Mouse (Mus musculus): ENCODE data around the gene Klhdc3.

The Klhdc3 gene

GRCm38 (mm10) chr17:46702506-46702905, 21.8 kb upstream of the Klhdc3 start:
- no peak for DNase-seq (ENCODE audit: low spot score in 2 of 2)

- DNase-seq (ENCODE audit: low spot score in 2 of 2): no peak
Observed at GRCm38 (mm10) chr17:46702100-46702499, 21.4 kb upstream of the Klhdc3 start.

- no peak for DNase-seq (ENCODE audit: low spot score in 2 of 2)
Observed at GRCm38 (mm10) chr17:46701489-46701888, 20.8 kb upstream of the Klhdc3 start.

- DNase-seq (ENCODE audit: low spot score in 2 of 2): no peak
Observed at GRCm38 (mm10) chr17:46699912-46700311, 19.2 kb upstream of the Klhdc3 start.

DNA sequence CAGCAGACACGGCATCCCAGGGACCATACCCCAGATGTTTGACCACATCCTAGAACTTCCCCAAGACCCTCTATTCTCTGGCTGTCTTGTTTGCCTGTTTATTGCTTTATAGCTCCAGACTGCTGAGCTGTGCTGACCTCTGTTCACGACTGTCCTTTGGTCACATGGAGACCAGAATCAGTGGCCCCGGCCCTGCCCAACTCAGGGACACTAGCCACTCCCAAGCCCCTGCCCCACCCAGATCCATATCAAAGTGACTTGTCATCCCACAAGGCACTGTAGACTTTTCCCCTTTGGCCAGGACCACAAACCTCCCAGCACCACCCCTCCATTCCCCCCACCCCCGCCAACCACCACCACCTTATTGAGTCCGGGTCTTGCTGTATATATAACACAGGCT, 18.5 kb upstream of the Klhdc3 start:
- DNase-seq (ENCODE audit: low spot score in 2 of 2): no peak

GRCm38 (mm10) chr17:46698515-46698914, 17.8 kb upstream of the Klhdc3 start:
- DNase-seq (ENCODE audit: low spot score in 2 of 2): no peak

DNA sequence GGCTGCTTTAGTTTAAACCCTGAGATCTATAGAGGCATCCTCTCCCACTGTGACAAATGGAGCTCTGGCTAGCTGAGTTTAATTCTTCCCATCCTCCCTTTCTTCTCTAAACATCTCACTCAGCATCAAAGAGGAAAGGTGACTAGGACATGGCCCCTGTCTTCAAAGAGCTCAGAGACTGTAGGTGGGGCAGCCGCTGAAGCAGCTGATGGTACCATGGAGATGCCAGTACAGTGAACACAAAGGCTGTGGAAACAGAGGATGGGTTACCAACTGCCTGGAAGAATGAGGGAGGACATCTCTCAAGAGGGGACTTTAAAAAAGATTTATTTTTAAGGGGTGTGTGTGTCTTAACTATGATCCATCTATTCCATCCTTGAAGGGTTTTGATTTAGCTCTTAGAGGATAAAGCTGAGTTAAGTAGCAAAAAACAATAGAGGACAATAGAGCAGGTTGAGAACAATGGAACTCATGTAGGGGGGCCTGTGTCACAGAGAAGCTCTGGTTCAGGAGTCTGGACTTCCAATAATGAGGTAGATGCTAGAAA, 13.9 kb upstream of the Klhdc3 start:
- DNase-seq (ENCODE audit: low spot score in 2 of 2): no peak

DNA sequence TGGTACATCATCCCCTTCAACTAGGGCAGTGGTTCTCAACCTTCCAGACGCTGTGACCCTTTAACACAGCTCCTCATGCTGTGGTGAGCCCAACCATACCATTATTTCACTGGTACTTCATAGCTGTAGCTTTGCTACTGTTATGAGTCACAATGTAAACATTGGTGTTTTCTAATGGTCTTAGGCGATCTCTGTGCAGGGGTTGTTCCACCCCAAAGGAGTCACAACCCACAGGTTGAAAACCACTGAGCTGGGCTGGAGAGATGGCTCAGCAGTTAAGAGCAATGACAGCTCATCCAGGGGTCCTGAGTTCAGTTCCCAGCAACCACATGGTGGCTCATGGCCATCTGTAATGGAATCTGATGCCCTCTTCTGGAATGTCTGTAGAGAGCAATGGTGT, 10.7 kb upstream of the Klhdc3 start:
- DNase-seq (ENCODE audit: low spot score in 2 of 2): no peak

- no peak for DNase-seq (ENCODE audit: low spot score in 2 of 2)
Observed at GRCm38 (mm10) chr17:46690665-46691064, 10.0 kb upstream of the Klhdc3 start.

- DNase-seq (ENCODE audit: low spot score in 2 of 2): no peak
Observed at GRCm38 (mm10) chr17:46685913-46686312, 5.2 kb upstream of the Klhdc3 start.

GRCm38 (mm10) chr17:46682654-46683389, 2.1 kb upstream of the Klhdc3 start:
- no peak for DNase-seq (ENCODE audit: low spot score in 2 of 2)

- no peak for DNase-seq (ENCODE audit: low spot score in 2 of 2)
Observed at GRCm38 (mm10) chr17:46681466-46682118, 878 bp upstream of the Klhdc3 start.

- DNase-seq (ENCODE audit: low spot score in 2 of 2): peak; percentile 38 to 54
Observed at GRCm38 (mm10) chr17:46679843-46680759, 613 bp downstream of the Klhdc3 start.

DNA sequence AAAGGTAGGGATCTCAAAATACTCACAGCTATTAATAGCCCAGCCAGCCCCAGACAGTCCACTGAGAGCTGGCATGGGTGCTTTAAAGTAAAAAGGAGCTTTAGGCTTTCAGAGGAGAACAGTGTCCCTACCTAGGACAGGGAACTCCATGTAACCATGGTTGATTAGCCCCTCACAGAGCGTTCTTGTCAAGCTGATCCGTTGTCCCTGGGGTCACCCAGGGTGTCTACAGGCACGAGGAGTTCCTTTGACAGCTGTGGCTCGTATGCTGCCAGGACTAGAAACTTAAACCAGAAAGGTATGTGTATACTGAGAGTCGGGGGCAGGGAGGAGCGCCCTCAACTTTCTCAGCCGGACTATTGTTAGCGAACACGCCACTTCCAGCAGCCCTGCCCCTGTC, 1.8 kb downstream of the Klhdc3 start:
- DNase-seq (ENCODE audit: low spot score in 2 of 2): no peak

GRCm38 (mm10) chr17:46678416-46678815, 2.3 kb downstream of the Klhdc3 start, which contains the start of gene Mea1:
TSS of gene Mea1 (plus strand) at chr17:46678793.
- DNase-seq (ENCODE audit: low spot score in 2 of 2): no peak

DNA sequence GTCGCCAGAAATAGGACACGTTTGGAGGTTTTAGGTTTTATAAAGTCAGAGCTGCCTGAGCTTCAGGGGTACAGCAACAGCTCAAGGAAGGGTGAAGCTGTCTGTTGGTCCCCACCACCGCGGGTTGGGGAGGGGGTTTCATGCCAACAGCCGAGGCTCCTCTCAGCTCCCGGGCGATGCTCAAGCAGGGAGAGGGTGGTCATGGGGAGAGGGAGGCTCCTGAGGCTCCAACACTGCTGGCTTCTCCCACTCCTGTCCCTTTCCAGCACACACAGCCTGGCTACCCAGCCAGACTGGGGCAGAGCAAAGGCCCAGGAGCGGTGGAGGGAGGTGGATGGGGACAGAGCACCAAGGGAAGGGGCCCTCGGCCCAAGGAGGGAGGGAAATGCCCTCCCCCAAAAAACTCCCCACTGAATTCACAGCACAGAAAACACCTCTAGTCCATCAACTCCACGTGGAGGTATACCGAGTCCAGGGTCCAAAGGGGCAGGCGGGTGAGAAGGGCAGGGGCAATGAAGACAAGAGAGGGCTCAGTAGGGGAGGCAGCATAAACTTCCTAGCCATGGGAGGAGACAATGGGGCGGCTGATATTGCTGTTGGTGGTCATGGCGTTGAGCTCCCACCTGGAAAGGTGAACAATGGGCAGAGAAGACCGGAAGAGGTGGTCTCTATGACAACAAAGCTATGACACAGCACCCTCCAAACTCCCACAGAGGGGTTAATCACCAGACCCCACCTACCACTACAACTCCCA, 6.0 kb downstream of the Klhdc3 start:
- DNase-seq (ENCODE audit: low spot score in 2 of 2): no peak

DNA sequence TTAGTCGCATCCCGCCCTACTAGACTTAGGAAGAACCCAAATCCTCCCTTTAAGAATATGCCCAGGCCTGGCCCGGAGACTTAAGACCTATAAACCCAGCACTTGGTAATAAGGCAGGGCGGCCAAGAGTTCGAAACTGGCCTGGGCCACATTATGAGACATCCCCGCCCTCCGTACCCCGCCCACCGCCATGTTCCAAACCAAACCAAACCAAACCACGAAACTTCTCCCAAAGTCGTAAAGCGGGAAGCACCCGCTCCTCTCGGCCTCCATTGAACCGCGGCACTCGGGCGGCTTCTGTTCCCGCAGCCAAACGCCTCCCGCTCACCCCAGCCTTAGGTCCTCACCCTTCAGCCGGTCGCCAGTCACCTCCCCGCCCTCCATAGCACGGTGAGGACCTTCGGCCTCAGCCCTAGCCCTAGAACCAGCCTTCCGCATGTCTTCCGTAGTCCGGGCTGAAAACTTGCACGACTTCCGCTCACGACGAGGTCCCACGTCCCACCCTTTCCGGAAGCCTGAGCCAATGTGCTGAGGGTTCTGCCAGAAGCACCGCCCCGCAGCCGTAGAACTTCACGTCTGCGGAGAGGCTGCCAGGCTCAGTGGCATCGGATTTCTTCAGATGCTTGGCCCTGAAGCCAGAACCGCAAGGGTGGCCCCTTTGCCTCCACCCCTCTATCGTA, 6.7 kb downstream of the Klhdc3 start, which contains the start of gene Rrp36:
TSS of gene Rrp36 (minus strand) at position 503 of the 680 bp plus-strand sequence.
- peak; percentile 79 to 85 for DNase-seq (ENCODE audit: low spot score in 2 of 2)

DNA sequence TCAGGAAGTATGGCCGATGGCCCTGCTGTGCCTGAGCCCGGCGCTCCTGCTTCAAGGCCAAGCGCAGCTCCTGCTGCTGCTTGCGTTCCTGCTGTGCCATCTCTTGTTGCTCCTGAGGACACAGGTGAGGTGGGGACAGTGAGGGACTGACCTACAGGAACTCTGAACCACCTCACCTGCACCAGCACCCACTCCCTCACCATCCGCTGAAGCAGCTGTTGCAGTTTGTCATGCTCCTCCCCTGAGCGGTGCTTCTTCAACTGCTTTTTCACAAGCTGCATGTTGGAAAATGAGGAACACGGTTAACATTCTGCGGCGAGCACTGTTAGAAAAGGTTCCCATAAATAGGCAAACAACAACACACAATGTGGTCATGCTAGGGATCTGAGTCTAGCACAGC, 10.8 kb downstream of the Klhdc3 start:
- DNase-seq (ENCODE audit: low spot score in 2 of 2): no peak

GRCm38 (mm10) chr17:46667712-46668111, 13.0 kb downstream of the Klhdc3 start:
- no peak for DNase-seq (ENCODE audit: low spot score in 2 of 2)

- DNase-seq (ENCODE audit: low spot score in 2 of 2): no peak
Observed at GRCm38 (mm10) chr17:46662730-46663129, 18.0 kb downstream of the Klhdc3 start.

DNA sequence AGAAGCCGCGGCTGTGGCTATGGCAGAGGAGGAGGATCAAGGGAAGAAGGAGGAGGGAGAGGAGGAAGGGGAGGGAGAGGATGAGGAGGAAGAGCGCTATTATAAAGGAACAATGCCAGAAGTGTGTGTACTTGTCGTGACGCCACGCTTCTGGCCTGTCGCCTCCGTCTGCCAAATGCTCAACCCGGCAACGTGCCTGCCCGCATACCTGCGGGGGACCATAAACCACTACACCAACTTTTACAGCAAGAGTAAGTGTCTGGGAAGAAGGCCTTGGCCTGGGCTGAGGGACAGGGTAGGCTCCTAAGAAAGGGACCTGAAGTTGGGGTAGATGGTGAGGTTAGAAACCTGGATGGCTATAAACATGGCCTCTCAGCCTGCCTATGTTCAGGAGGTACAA, 18.7 kb downstream of the Klhdc3 start:
- no peak for DNase-seq (ENCODE audit: low spot score in 2 of 2)

Measured in frontal cortex, postnatal 10 days (tissue).